Mouse (Mus musculus) ES-E14 (cell line): ENCODE data around the gene Krt18. TPM values are rescaled to one million over a fixed set of nuclear protein-coding genes. Genes with fewer than 3 reads are reported as not detected.

Experiments
- DNase-seq: peaks from one replicate; pipeline ENCODE4 v3.0.0-alpha.2; 2013; ENCODE audit warnings: low read depth, low spot score
- H3K27ac ChIP-seq: 2 replicates; pipeline ENCODE4 v1.5.1; 2012; ENCODE audit warnings: low read depth, mild to moderate bottlenecking, low read length, moderate library complexity, mixed read lengths; ENCODE audit not compliant: poor library complexity, insufficient read depth, severe bottlenecking
- H3K36me3 ChIP-seq: 2 replicates; pipeline ENCODE4 v1.6.1; 2012; ENCODE audit warnings: mild to moderate bottlenecking, low read length, moderate library complexity, mixed read lengths; ENCODE audit not compliant: control insufficient read depth, poor library complexity, insufficient read depth, severe bottlenecking
- H3K4me1 ChIP-seq, 2 experiments: fragments of 150-350 bp in 1 of 2; sonication (generic) in 1 of 2; 2 replicates each; pipeline ENCODE4 v1.6.1; 2012; ENCODE audit warnings: low read length in 2 of 2, mild to moderate bottlenecking in 1 of 2, mixed read lengths in 1 of 2; ENCODE audit not compliant: control insufficient read depth in 2 of 2, insufficient read depth in 2 of 2, poor library complexity in 1 of 2
- H3K4me3 ChIP-seq, 2 experiments: fragments of 150-350 bp in 1 of 2; sonication (generic) in 1 of 2; 2 replicates each; pipeline ENCODE4 v1.5.1; 2012; ENCODE audit warnings: low read length in 2 of 2, low read depth in 1 of 2, mild to moderate bottlenecking in 1 of 2, mixed read lengths in 1 of 2; ENCODE audit not compliant: insufficient read depth in 1 of 2, poor library complexity in 1 of 2, severe bottlenecking in 1 of 2
- H3K9ac ChIP-seq: 2 replicates; pipeline ENCODE4 v1.6.1; 2012; ENCODE audit warnings: low read depth, mild to moderate bottlenecking, low read length, mixed read lengths; ENCODE audit not compliant: poor library complexity, insufficient read depth, severe bottlenecking
- H3K9me3 ChIP-seq: fragments of 150-350 bp; sonication (generic); 2 replicates; pipeline ENCODE4 v1.6.1; 2012; ENCODE audit warnings: low read depth, mild to moderate bottlenecking, low read length; ENCODE audit not compliant: control insufficient read depth, insufficient read depth
- CHD2 ChIP-seq: IDR thresholded peaks from 2 replicates; pipeline ENCODE4 v1.6.1; 2014; ENCODE audit warnings: mild to moderate bottlenecking, low read depth, low read length, inconsistent platforms
- HCFC1 ChIP-seq: IDR thresholded peaks from 2 replicates; pipeline ENCODE4 v1.6.1; 2012; ENCODE audit warnings: low read length, inconsistent platforms, borderline replicate concordance; ENCODE audit not compliant: insufficient read depth
- MAFK ChIP-seq: IDR thresholded peaks from 2 replicates; pipeline ENCODE4 v1.6.1; 2014; ENCODE audit warnings: mild to moderate bottlenecking, low read depth, low read length, inconsistent platforms; ENCODE audit not compliant: insufficient read depth
- ZC3H11A ChIP-seq: IDR thresholded peaks from 2 replicates; pipeline ENCODE4 v1.6.1; 2012; ENCODE audit warnings: low read depth, mild to moderate bottlenecking, inconsistent platforms, low read length, borderline replicate concordance
- ZNF384 ChIP-seq: IDR thresholded peaks from 2 replicates; pipeline ENCODE4 v1.6.1; 2012; ENCODE audit warnings: low read depth, low read length, inconsistent platforms
- in situ Hi-C, 2 experiments: fragments of 600-800 bp; cut with MboI; formaldehyde crosslinking; loops; one replicate each; pipeline ENCODE4 v1.15.1; 2025; ENCODE audit warnings: low sequenced_read_pairs in 2 of 2, inconsistent platforms in 1 of 2; ENCODE audit not compliant: unreplicated experiment in 2 of 2
- total RNA-seq: library from RNA; depleted of rRNA; stranded (reverse); fragments of 300-350 nt; gene quantifications from 2 replicates; pipeline ENCODE4 v1.2.3, GENCODE M21; 2012

Krt18 gene
- total RNA-seq, 1 experiment: 382 TPM

DNA sequence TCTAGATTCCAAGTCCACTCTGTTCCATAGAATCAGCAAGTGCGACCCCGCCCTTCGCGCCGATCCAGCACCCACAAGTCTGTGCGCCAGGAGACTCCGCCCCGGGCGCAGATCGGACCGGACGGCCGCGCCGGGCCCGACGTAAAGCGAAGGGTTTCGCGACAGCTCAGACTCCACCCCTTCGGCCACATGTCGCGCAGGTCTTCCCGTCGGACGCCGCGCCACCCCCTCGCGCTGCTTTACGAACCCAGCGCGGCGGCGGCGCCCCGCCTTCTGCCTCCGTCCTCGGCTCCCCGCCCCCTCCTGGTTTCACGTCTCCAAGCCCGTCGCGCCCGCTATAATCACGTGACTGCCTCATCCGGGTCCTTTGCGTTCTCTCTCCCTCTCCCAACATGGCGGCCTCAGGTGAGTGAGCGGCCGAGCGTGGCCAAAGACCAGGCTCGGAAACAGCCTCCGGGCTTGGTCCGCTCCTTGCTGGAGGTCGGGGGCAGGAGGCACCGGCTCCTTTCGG is 45.6 kb downstream of the Krt18 start, which contains the start of gene Eif4b:
Eif4b (plus strand) TSS at position 215 of the 511 bp plus-strand sequence.
- in situ Hi-C loops: no loop called here

DNA sequence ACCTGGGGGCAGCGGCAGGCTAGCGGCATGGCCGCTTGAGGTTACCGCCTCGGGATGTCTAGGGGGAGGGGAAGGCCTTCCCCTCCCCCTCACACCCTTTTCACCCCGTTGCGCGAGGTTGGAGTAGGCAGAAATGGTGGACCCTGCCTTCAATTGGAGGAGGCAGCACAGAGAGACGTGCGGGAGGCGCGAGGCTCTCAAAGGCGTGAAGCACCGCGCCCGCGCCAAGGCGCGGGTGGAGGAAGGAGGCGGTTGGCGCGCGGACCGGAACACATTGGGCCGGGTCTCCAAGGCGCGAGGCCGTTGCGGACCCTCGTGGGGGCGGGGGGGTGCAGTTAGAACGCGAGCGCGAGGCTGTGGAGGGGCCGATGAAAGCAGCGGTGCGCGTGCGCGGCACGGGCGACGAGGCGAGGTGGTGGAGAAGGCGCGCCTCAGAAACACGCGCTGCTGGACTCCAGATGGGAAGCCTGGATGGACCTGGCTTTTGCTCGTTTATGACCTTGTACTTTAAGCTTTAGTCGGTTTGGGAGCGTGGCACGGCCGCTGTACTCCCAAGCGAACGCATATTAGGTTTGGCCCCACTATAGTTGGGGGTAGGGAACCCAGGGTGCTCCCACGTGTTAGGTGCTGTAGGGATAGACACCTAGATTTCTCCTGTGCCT is 46.2 kb downstream of the Krt18 start:
- Histone ChIP-seq H3K9ac (peak overlapping the region; percentile 98), H3K36me3 (peaks cover 3% of the 10 kb centered on the region), H3K9me3 (no peaks in the 10 kb centered on the region), H3K4me1 (peaks cover 2 to 3% of the 10 kb centered on the region in 2 experiments; a peak in 2 of 4 replicates), H3K27ac (peak overlapping the region; percentile 95), H3K4me3 (peak overlapping the region; percentile 89 to 92)
- TF ChIP-seq CHD2 (peak; percentile 57; the same call in 1 of the 2 replicates), MAFK (no peak)
- no peak for DNase-seq
- in situ Hi-C loops: no loop called here

More for the DNA sequence above, 45.6 kb downstream of the Krt18 start, which contains the start of gene Eif4b:
- peak; percentile 99 for DNase-seq
- peak within 1 kb of the TSS; percentile 98 for H3K9ac ChIP-seq
- peaks cover 3% of the 10 kb centered on the region for H3K36me3 ChIP-seq
- peaks cover 2 to 3% of the 10 kb centered on the region in 2 experiments; a peak in 2 of 4 replicates for H3K4me1 ChIP-seq
- H3K4me3 ChIP-seq: peak within 1 kb of the TSS; percentile 89 to 92
- H3K27ac ChIP-seq: peak within 1 kb of the TSS; percentile 95
- no peak for TF ChIP-seq CHD2
- TF ChIP-seq HCFC1: peak; percentile 2; the same call in 1 of the 2 replicates
- no peaks in the 10 kb centered on the region for H3K9me3 ChIP-seq

- peak overlapping the region; percentile 98 for H3K9ac ChIP-seq
- peaks cover 3% of the 10 kb centered on the region for H3K36me3 ChIP-seq
- H3K4me1 ChIP-seq: peaks cover 2 to 3% of the 10 kb centered on the region in 2 experiments; a peak in 2 of 4 replicates
- in situ Hi-C loops: loop anchor here in 1 of 2 experiments (25.0 kb wide), 1 partner anchor 412 kb away; no protein-coding TSS in a partner anchor
- peak overlapping the region; percentile 95; the same call in 1 of the 2 replicates for H3K27ac ChIP-seq
- TF ChIP-seq ZC3H11A: no peak
- no peak for TF ChIP-seq MAFK
- no peaks in the 10 kb centered on the region for H3K9me3 ChIP-seq
- no peak for DNase-seq
- peak overlapping the region; percentile 89 to 92 for H3K4me3 ChIP-seq
Measured at GRCm38 (mm10) chr15:102074876-102075585, 47.1 kb downstream of the Krt18 start.

- Histone ChIP-seq H3K4me3 (peak overlapping the region; percentile 6 to 41; a peak in 2 of 4 replicates), H3K9me3 (no peaks in the 10 kb centered on the region)
Measured at GRCm38 (mm10) chr15:102077111-102077677, 49.2 kb downstream of the Krt18 start.

More at GRCm38 (mm10) chr15:102077111-102077677, 49.2 kb downstream of the Krt18 start:
- Histone ChIP-seq H3K9ac (peak overlapping the region; percentile 50; the same call in 1 of the 2 replicates), H3K27ac (no peak overlapping the region; the same call in 1 of the 2 replicates), H3K4me1 (peaks cover 0 to 6% of the 10 kb centered on the region in 2 experiments; a peak in 1 of 4 replicates), H3K36me3 (peaks cover 10% of the 10 kb centered on the region)
- no peak for DNase-seq
- TF ChIP-seq MAFK (no peak), CHD2 (no peak), ZC3H11A (no peak), ZNF384 (no peak), HCFC1 (no peak)
- in situ Hi-C loops: loop anchor here in 1 of 2 experiments (25.0 kb wide), 1 partner anchor 410 kb away; no protein-coding TSS in a partner anchor
